Mouse (Mus musculus) brain, adult 10 weeks (tissue): Measurements from ENCODE around the gene Hmga1b. TPM values are rescaled to one million over a fixed set of nuclear protein-coding genes. Genes with fewer than 3 reads are reported as not detected.

Source experiments
- polyA plus RNA-seq: library from polyadenylated mRNA; stranded (reverse); fragments of 350-450 nt; fragmentation: Illumina TruSeq; extraction: RNeasy Lipid Tissue Mini Kit (QIAGEN cat#74804); gene quantifications from one replicate; pipeline ENCODE4 v1.2.3, GENCODE M21; 2015; ENCODE audit warnings: low read depth, low replicate concordance

Hmga1b gene
- polyA plus RNA-seq: 97.6 TPM

GRCm38 (mm10) chr11:120762672-120763041 is at the start of gene Hmga1b:
Gene Hmga1b (plus strand): TSS chr11:120762794.

GRCm38 (mm10) chr11:120713580-120714518 is 48.7 kb upstream of the Hmga1b start, which contains the start of the genes Cenpx and Lrrc45:
Gene Cenpx (minus strand): TSS chr11:120713738.
Gene Lrrc45 (plus strand): TSS chr11:120713925.

DNA sequence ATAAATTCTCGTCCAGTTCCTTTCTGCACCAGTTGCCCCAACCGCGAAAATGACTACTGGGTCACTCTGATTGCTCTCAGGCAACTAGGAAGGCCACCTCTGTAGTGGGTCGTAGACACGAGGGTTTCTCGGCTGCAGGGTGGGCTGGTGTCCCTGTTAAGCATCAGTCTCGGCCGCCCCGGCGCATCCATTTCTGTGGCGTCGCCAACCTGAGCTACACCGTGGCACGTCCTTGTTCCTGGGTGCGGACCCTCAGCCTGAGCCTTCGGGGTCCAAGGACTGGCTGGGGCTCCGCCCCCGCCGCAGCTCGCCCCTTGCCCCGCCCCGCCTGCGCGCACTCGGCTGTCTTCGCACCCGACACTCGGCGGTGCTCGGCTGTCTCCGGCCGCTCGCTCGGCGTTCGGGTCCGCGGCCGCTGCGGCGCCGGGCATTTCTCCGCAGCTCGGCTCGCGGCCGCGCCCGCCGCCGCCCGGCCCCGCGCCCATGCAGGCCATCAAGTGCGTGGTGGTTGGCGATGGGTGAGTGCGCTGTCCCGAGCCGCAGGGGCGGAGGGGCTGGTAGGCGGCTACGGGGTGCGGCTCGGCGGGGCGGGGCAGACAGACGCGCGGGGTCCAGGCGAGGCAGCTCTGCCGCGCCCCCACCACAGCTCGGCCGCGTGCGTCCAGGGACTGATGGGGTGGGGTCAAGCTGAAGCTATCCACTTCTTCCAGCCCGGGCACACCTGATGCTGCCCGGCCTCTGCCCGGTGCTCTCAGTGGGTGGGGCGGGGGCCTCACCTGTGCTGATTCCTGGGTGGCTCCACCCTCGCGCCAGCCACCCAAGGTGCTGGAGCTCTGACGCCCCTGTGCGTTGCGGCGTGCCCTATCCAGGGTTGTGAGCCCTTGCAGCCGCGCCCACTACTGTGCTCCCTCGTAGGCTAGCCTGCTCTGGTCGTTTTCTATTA is 41.2 kb upstream of the Hmga1b start, which contains the start of gene Rac3:
TSS of gene Rac3 (plus strand) at position 347 of the 943 bp plus-strand sequence.

DNA sequence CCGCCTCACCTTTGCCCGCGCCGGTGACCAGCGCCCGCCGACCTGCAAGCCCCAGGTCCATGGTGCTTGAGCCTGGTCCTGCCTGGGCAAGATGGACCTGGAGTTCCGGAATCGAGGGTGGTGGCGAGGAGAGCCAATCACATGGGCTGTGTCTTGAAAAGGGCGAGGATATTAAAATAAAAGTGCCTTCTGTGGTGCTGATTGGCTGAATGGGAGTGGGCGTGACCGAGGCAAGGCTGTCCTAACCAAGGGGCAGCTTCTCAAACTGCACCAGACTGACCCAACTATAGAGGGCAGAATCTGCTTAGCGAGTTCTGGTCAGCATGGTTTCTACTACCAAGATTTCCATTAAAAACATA is 35.4 kb upstream of the Hmga1b start, which contains the start of gene Dcxr:
TSS of gene Dcxr (minus strand) at position 113 of the 359 bp plus-strand sequence.

GRCm38 (mm10) chr11:120731858-120732680 is 30.5 kb upstream of the Hmga1b start, which contains the start of gene Cbr2:
Gene Cbr2 (minus strand): TSS chr11:120732114.

DNA sequence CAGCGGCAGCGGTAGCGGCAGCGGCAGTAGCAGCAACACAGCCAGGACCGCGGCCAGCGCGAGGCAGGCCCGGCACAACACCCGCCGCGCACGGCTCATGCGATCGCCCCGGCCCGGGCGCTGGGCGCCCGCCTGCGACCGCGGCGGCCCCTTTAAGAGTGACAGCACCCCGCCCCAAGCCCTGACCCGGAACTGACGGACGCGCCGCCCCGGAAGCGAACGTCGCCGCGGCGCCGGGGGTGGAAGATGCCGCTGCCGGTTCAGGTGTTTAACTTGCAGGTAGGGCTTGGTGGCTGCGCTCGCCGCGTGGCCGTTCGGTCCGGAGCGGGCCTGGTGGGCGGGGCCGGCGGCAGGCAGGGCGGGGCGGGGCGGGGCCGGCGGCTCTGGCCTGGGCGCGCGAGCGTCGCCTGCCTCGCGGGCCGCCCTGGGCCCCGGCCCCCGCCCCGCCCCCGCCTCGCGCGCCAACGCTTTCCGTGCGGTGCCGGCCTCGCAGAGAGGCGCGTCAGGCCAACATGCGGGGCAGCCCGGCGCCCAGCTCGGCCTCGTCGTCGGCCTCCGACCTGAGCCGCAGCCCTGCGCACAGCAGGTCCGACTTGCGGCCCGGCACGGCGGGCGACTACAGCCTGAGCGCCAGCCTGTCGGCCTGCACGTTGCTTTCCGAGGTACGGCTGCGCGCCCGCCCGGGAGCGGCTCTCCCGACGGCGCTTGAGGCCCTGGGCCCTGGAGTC is 21.6 kb downstream of the Hmga1b start, which contains the start of the genes Rfng and Gps1:
TSS of gene Rfng (minus strand) at position 144 of the 728 bp plus-strand sequence.
TSS of gene Gps1 (plus strand) at position 209 of the 728 bp plus-strand sequence.

GRCm38 (mm10) chr11:120795756-120796613 is 33.4 kb downstream of the Hmga1b start, which contains the start of gene Dus1l:
Gene Dus1l (minus strand): TSS chr11:120796403.

Other genes starting within 250 kb of the Hmga1b start
- gene Gcgr, start 232.1 kb upstream of the Hmga1b start, polyA plus RNA-seq: not detected
- gene Mcrip1, start 213.1 kb upstream of the Hmga1b start, polyA plus RNA-seq: 153 TPM
- not detected for gene Ppp1r27, start 211.7 kb upstream of the Hmga1b start, polyA plus RNA-seq
- 124 TPM for gene P4hb, start 189.5 kb upstream of the Hmga1b start, polyA plus RNA-seq
- gene Arhgdia, start 181.2 kb upstream of the Hmga1b start, polyA plus RNA-seq: 289 TPM
- gene Alyref, start 164.4 kb upstream of the Hmga1b start, polyA plus RNA-seq: 25.6 TPM
- gene Anapc11, start 164.4 kb upstream of the Hmga1b start, polyA plus RNA-seq: 98.4 TPM
- gene Npb, start 154.3 kb upstream of the Hmga1b start, polyA plus RNA-seq: not detected
- gene Pcyt2, start 144.9 kb upstream of the Hmga1b start, polyA plus RNA-seq: 141 TPM
- 53.0 TPM for gene Sirt7, start 137.6 kb upstream of the Hmga1b start, polyA plus RNA-seq
- gene Mafg, start 129.2 kb upstream of the Hmga1b start, polyA plus RNA-seq: 55.3 TPM
- 4.5 TPM for gene Pycr1, start 119.0 kb upstream of the Hmga1b start, polyA plus RNA-seq
- gene Myadml2, start 114.6 kb upstream of the Hmga1b start, polyA plus RNA-seq: 7.1 TPM
- 3.2 TPM for gene Notum, start 101.6 kb upstream of the Hmga1b start, polyA plus RNA-seq
- gene Aspscr1, start 89.8 kb upstream of the Hmga1b start, polyA plus RNA-seq: 41.6 TPM
- gene Cenpx, start 49.1 kb upstream of the Hmga1b start, polyA plus RNA-seq: 31.9 TPM
- gene Lrrc45, start 48.9 kb upstream of the Hmga1b start, polyA plus RNA-seq: 51.5 TPM
- 64.3 TPM for gene Rac3, start 41.3 kb upstream of the Hmga1b start, polyA plus RNA-seq
- 17.3 TPM for gene Dcxr, start 35.5 kb upstream of the Hmga1b start, polyA plus RNA-seq
- gene Cbr2, start 30.7 kb upstream of the Hmga1b start, polyA plus RNA-seq: 1.8 TPM
- 64.7 TPM for gene Rfng, start 21.4 kb downstream of the Hmga1b start, polyA plus RNA-seq
- gene Gps1, start 21.5 kb downstream of the Hmga1b start, polyA plus RNA-seq: 181 TPM
- 41.4 TPM for gene Dus1l, start 33.6 kb downstream of the Hmga1b start, polyA plus RNA-seq
- 128 TPM for gene Fasn, start 61.8 kb downstream of the Hmga1b start, polyA plus RNA-seq
- gene Ccdc57, start 170.1 kb downstream of the Hmga1b start, polyA plus RNA-seq: 7.2 TPM
- 3.1 TPM for gene Slc16a3, start 185.7 kb downstream of the Hmga1b start, polyA plus RNA-seq
- 86.1 TPM for gene Csnk1d, start 228.5 kb downstream of the Hmga1b start, polyA plus RNA-seq